Mouse (Mus musculus) left cerebral cortex, adult 2 months (tissue): ENCODE measurements at regions not wholly inside any gene's neighbourhood (a gene's known extent, or its start where the extent isn't known, plus 50 kb on each side); places are given as distances from the start of the nearest gene placed in this dataset.

Experiments
- DNase-seq, 2 experiments: peaks; one replicate each; pipeline ENCODE4 v3.0.0; 2021 to 2022; ENCODE audit warnings: low spot score in 2 of 2, mixed read lengths in 1 of 2; ENCODE audit errors: extremely low spot score in 1 of 2
- H3K27ac ChIP-seq: fragments of 200-600 bp; 2 replicates; pipeline ENCODE4 v1.8.1; 2022
- H3K4me3 ChIP-seq: fragments of 200-600 bp; 2 replicates; pipeline ENCODE4 v1.8.1; 2022
- CTCF ChIP-seq: fragments of 200-600 bp; IDR thresholded peaks from 2 replicates; pipeline ENCODE4 v1.8.1; 2022; ENCODE audit warnings: antibody characterized with exemption, mild to moderate bottlenecking, moderate library complexity
- intact Hi-C: fragments of 180-260 bp; cut with DNase I; formaldehyde crosslinking; loops from one replicate; pipeline ENCODE4 v1.15.1; 2025

DNA sequence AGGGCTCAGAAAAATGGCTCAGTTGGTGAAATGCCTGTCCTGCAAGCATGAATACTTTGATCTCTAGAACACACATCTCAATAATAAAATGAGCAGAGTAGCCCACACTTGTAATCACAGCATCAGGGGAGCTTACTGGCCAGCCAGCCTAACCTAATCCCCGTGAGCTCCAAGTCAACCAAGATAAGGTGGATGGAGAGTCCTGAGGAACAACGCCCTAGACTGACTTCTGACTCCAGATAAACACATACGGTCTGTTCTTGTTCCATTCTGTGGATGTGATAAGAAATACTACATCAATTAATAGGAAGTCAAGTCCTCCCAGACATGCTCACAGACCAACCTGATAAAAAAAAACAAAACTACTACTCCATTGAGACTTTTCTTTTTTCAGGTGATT lies 180.4 kb upstream of the Jarid2 start:
- DNase-seq: no peak
- TF ChIP-seq CTCF: no peak
- Histone ChIP-seq H3K27ac (no peak overlapping the region), H3K4me3 (no peak overlapping the region)
- intact Hi-C loops: no loop called here

DNA sequence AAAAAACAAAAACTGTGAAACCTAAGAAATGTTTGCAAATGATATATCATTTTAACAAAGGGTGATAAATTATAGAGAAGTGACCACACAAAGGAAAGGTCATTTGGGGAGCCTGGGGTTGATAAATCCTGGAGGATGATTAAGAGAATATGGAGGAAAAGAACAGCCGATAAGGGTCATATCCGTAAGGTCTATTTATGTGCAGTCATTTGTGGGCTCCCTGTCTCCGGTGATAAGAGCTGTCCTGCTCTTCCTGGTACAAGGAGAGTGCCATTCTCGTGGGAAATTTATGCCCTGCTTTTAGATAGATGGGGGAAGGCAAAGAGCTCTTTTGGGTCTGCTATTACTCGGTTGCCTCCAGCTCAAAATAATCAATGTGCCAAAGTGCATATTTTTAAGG lies 175.9 kb upstream of the Jarid2 start:
- no peak overlapping the region for H3K27ac ChIP-seq
- no peak for TF ChIP-seq CTCF
- no peak for DNase-seq
- intact Hi-C loops: no loop called here
- no peak overlapping the region for H3K4me3 ChIP-seq

DNA sequence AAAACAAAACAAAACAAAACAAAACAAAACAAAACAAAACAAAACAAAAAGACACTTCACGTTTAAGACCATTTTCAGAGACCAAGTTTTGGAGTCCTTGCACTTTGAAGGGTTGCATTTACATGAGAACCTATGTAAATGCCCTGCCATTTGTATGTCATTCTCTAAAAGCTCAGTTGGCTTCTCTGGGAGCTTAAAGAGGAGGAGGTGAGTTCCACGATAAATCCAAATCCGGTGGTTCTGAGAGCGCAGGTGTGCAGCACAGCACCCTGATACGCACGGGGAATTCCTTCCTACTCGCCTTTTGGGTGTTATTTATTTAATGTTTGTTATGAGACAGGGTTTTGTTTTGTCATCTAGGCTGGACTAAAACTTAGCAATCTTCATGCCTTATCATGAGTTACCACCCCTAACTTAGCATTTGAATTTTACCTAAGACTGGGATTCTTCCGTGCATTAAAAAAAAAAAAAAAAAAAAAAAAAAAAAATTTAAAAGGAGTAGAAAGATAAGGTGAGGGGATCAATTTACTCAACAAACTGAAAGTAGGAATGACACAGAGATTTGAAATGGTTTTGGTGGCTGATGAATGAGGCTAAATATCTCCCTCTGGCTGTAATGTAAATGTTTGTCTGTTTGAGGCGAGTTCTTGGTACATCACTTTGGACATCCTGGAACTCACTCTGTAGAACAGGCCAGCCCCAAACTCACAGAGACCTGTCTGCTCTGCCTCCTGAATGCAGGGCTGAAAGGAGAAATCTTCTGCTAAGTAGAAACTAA lies 174.4 kb upstream of the Jarid2 start:
- no peak for TF ChIP-seq CTCF
- Histone ChIP-seq H3K27ac (no peak overlapping the region), H3K4me3 (no peak overlapping the region)
- no peak for DNase-seq
- intact Hi-C loops: no loop called here

DNA sequence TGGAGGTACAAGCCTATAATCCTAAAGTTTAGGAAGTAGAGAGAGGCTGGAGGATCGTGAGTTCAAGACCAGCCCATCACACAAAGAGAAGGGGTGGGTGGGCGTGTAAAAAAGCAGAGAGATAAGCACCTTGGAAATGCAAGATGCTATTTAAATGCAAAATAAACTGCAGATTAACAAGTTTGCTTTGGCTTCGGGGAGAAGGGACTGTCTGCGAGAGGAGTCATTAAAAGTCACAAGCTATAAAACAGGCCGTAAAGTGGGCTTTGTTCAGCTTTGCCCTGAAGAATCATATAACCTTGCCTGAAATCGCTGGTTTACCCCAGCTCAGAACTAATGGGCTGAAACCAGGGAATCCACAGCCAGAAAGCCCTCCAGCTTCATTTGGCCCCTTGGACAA lies 173.3 kb upstream of the Jarid2 start:
- H3K27ac ChIP-seq: no peak overlapping the region
- no peak for DNase-seq
- intact Hi-C loops: no loop called here
- H3K4me3 ChIP-seq: no peak overlapping the region
- TF ChIP-seq CTCF: no peak

DNA sequence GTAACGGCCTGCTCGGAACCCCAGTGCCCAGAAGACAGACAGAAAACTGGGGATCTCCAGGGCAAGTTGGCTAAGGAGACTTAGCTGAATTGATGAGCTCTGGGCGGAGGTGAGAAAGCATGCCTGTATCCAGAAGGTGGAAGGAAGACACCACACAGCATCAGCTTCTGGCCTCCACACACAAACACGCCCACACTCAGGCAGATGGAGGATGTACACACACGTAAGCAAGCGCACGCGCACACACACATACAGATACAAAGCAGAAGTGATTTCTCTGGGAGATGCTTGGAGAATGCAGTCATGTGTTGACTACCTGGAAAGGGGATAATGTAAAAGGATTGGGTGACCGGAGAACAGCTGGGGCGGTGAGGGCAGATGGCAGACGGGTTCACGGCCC lies 171.2 kb upstream of the Jarid2 start:
- TF ChIP-seq CTCF: no peak
- intact Hi-C loops: no loop called here
- no peak overlapping the region for H3K27ac ChIP-seq
- H3K4me3 ChIP-seq: no peak overlapping the region
- peak; percentile 17 to 41 for DNase-seq

DNA sequence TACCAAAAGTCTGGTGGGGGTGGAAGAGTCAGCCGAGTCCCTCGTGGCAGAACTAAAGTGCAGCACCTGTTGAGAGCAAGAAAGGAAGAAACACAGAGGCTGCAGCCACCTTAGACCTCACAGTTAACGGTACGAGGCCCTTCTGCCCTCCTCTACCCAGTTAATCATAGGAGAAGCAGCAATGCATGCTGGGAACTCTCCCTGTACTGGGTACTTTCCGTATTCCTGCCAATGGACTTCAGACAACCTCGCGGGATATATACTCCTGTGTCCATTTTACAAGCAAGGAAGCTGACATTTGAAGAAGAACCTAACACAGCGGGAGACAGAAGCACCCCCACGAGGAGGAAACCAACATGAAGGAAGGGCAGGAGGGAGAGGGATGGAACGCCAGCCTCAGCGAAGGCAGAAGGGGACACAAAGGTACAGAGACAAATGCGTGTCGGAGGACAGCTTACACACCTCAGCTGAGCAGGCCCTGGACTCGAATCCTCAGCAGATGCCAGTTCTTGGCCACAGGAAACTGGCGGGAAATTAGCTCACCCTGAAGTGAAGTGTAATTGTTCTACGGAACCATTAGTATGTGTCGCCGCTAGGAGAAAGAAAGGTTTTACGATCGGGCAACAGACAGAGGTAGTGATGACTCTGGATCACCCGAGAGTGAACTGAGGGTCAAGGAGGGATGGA lies 170.6 kb upstream of the Jarid2 start:
- H3K27ac ChIP-seq: no peak overlapping the region
- H3K4me3 ChIP-seq: no peak overlapping the region
- no peak for DNase-seq
- no peak for TF ChIP-seq CTCF
- intact Hi-C loops: no loop called here

DNA sequence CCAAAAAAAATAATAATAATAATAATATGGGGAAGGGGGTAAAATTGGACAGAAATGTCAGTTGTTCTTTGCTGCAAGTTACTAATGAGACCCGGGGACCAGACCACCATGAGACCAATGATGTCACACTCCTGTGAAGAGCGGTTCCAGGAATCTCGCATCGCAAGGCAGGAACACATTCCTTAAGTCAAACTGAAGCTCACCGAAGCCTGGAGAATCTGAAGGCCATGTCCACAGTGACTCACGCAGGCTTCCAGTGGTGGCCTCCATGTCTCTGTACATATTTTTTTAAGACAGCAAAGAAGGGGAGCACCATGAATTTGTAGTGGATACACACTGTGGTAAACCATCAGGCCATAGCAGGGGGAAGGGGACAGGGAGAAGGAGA lies 170.1 kb upstream of the Jarid2 start:
- TF ChIP-seq CTCF: no peak
- no peak for DNase-seq
- H3K27ac ChIP-seq: no peak overlapping the region
- intact Hi-C loops: no loop called here
- no peak overlapping the region for H3K4me3 ChIP-seq

DNA sequence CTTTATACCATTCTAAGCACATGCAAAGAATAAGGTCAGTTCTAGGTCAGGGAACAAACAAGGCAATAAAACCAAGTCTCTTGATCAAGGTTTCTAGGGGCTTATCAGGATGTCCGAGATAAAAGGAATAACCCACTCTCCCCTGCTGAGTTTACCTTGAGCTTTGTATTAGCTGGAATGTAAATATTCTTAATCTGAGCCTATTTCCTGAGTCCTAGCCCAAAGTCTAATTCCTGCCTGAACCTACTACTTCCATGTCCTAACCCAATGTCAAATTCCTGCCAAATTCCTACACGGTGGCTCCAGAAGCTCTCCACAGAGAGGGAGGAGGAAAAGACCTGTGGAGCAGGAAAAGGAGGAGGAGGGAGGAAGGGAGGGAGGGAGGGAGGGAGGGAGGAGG lies 169.6 kb upstream of the Jarid2 start:
- no peak for DNase-seq
- intact Hi-C loops: no loop called here
- no peak overlapping the region for H3K4me3 ChIP-seq
- H3K27ac ChIP-seq: no peak overlapping the region
- no peak for TF ChIP-seq CTCF

DNA sequence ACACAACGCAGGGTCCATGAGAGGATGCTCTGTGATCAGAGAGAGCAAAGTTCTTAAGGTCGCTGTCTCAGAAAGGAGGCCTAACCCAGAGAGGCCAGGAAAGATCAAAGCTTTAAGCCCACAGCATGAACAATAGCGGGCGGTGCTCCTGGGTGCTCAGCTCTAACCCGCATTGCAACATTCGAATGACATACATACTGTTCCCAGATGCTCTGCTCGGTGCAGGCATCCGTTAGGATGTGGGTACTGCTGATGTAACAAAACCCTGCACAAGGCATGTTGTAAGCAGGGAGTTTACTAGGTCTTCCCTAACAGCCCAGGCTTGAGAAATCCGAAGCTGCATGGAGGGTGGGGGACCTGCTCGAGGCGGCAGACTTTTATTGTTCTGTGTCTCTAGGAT lies 164.6 kb upstream of the Jarid2 start:
- no peak overlapping the region for H3K4me3 ChIP-seq
- intact Hi-C loops: no loop called here
- TF ChIP-seq CTCF: no peak
- no peak for DNase-seq
- no peak overlapping the region for H3K27ac ChIP-seq

DNA sequence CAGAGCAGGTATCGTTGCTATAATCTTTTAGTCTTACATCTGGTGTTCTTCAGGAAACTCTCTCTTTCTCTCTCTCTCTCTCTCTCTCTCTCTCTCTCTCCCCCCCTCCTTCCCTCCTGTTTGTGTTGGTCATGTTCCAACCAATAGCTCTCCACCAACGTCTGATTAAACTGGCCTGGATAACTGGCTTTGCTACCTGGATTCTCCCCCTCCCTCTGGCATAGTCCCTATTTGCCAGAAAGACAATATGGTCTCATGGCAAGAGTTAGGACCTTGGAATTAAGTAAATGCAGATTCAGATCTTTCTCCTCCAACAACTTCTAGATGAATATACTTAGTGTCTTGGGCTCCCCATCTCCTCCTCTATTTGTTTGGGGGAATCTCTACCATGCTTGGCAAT lies 161.6 kb upstream of the Jarid2 start:
- no peak for TF ChIP-seq CTCF
- Histone ChIP-seq H3K4me3 (no peak overlapping the region), H3K27ac (no peak overlapping the region)
- DNase-seq: no peak
- intact Hi-C loops: no loop called here

DNA sequence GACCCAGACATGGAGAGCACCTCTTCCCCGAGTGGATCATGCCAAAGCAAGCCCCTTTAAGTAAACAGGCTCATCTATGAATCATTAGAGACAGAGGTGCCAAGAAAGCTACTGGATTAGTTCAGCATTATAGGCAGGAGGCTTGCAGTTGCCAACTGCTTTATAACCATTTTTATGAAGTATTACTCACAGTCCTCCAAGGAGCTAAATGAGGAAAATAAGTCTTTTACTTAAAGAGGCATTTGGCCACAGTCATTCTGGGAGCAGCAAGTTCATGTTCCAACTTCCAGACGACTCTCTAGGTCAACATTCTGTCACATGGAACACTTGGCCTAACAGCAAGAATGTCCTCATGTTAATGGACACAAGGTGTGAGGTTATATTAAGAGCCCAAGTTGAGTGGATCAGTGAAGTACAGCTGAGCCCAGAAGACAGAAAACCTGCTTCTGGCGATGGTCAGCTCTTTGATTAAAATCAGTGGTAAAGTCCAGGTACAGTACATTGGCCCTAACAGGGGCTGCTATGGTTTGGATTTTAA lies 160.0 kb upstream of the Jarid2 start:
- H3K4me3 ChIP-seq: no peak overlapping the region
- intact Hi-C loops: no loop called here
- DNase-seq: no peak
- no peak overlapping the region for H3K27ac ChIP-seq
- no peak for TF ChIP-seq CTCF

DNA sequence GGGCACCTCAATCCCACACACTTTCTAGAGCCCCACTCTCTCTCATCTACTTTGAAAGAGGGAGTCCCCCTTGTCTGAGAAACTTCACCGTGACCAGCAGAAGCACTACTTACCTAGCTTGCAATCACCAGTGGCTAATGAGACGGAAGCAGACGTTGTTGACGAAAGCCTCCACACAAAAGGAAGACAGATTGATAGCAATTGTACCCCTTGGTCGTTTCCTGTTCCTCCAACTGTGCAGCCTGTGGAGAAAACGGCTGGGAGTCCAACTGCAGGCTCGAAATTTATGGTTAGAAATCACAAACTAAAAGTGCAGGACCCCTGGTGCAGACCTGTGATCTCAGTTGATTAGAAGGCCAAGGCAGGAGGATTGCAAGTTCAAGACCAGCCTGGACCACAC lies 155.8 kb upstream of the Jarid2 start:
- intact Hi-C loops: no loop called here
- no peak overlapping the region for H3K27ac ChIP-seq
- no peak for DNase-seq
- H3K4me3 ChIP-seq: no peak overlapping the region
- TF ChIP-seq CTCF: no peak

DNA sequence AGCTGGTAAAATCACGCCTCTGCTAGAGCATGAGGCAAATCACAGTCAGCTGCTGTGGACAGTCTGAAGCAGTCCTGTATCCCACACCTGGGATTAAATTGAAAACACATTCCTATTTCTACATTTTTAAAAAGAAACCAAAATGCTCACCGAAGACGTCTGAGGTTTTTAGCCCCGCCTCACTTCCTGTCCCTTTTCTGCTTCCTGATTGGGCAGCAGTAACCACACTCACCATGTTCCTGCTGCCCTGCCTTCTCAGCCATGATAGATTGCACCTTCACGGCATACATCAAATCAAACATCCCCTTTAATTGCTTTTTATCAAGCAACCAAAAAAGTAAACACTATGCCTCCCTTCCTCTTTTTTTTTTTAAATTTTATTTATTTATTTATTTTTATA lies 150.1 kb upstream of the Jarid2 start:
- H3K4me3 ChIP-seq: no peak overlapping the region
- intact Hi-C loops: no loop called here
- TF ChIP-seq CTCF: no peak
- no peak overlapping the region for H3K27ac ChIP-seq
- DNase-seq: no peak
